Mouse (Mus musculus) testis, adult 2 months (tissue): Measurements from ENCODE around the gene Ccdc141. TPM values are rescaled to one million over a fixed set of nuclear protein-coding genes. Genes with fewer than 3 reads are reported as not detected.
A peak's percentile ranks its signal among the peaks of the same experiment; 100 is the strongest.

ENCODE experiments used
- H3K27ac ChIP-seq: fragments of 200-500 bp; 2 replicates; pipeline ENCODE4 v1.5.1; 2012; ENCODE audit warnings: low read depth, low read length; ENCODE audit not compliant: control insufficient read depth, insufficient read depth
- H3K27me3 ChIP-seq: fragments of 200-500 bp; 2 replicates; pipeline ENCODE4 v1.6.1; 2012; ENCODE audit warnings: mild to moderate bottlenecking, low read length, moderate library complexity; ENCODE audit not compliant: control insufficient read depth, insufficient read depth
- H3K36me3 ChIP-seq: fragments of 200-500 bp; 2 replicates; pipeline ENCODE4 v1.6.1; 2012; ENCODE audit warnings: mild to moderate bottlenecking, low read length; ENCODE audit not compliant: control insufficient read depth, insufficient read depth
- H3K4me1 ChIP-seq: fragments of 200-500 bp; 2 replicates; pipeline ENCODE4 v1.6.1; 2012; ENCODE audit warnings: low read length; ENCODE audit not compliant: control insufficient read depth, insufficient read depth
- H3K4me3 ChIP-seq: fragments of 200-500 bp; 2 replicates; pipeline ENCODE4 v1.5.1; 2012; ENCODE audit warnings: low read depth, mild to moderate bottlenecking, low read length, moderate library complexity, mixed read lengths; ENCODE audit not compliant: control insufficient read depth
- CTCF ChIP-seq: fragments of 200-500 bp; IDR thresholded peaks from 2 replicates; pipeline ENCODE4 v1.5.1; 2012; ENCODE audit warnings: low read depth, mild to moderate bottlenecking, inconsistent platforms, low read length, moderate library complexity; ENCODE audit not compliant: control insufficient read depth, insufficient read depth, insufficient replicate concordance
- POLR2A ChIP-seq: fragments of 200-500 bp; IDR thresholded peaks from 2 replicates; pipeline ENCODE4 v1.6.1; 2012; ENCODE audit warnings: low read depth, mild to moderate bottlenecking, inconsistent platforms, low read length, moderate library complexity; ENCODE audit not compliant: control insufficient read depth
- polyA plus RNA-seq: library from polyadenylated mRNA; depleted of rRNA; stranded (reverse); fragments of >200 nt; gene quantifications from 2 replicates; pipeline ENCODE4 v1.2.3, GENCODE M21; 2012

Ccdc141 gene
- polyA plus RNA-seq, 1 experiment, result 1.2 TPM

DNA sequence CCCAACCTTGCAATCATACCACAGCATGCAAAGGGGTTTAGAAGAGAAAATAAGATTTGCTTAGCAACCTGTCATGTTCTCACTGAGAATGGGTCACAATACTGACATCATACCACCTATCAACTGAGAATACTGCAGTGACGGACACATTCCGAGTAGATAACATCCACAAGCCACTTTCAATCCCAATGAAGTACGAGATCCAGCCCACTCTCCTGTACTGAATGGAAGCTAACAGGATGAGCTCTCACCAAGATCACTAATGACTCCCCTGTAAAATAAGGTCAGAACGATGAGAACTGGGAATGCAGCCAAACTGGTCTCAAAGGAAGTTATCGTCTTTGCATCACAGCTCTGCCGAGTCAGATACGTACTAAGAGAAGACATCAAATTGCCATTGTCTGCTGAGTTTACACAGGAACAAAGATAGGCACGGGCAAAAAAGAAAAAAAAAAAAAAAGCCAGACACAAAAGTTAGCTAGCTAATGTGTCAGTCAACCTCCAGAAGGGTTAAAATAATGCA is 13.7 kb upstream of the Ccdc141 start:
- Histone ChIP-seq H3K4me1 (no peaks in the 10 kb centered on the region), H3K4me3 (no peak overlapping the region), H3K27ac (no peak overlapping the region), H3K27me3 (no peaks in the 10 kb centered on the region), H3K36me3 (no peaks in the 10 kb centered on the region; the same call in 1 of the 2 replicates)
- no peak for TF ChIP-seq POLR2A
- no peak for TF ChIP-seq CTCF

DNA sequence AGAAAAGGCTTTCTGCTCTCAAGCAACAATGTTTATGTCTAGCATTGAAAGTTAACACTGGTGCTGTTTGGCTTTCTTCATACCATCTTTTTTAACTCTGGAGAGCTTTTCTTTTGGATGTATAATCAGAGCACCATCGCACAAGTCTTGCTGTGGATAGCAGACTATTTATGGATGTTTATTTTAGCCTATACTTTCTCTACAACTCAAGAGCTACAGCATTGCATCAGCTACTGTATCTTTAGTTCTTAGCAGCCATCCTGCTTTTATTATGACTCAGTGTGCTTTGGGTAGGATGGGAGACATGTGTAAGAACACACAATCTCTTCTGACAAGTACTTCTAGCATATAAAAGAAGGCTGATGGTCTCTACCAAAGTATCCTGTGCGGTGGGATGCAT is 13.2 kb upstream of the Ccdc141 start:
- no peaks in the 10 kb centered on the region; the same call in 1 of the 2 replicates for H3K36me3 ChIP-seq
- TF ChIP-seq CTCF (no peak), POLR2A (no peak)
- H3K4me1 ChIP-seq, result no peaks in the 10 kb centered on the region
- no peaks in the 10 kb centered on the region for H3K27me3 ChIP-seq
- no peak overlapping the region for H3K4me3 ChIP-seq
- no peak overlapping the region for H3K27ac ChIP-seq

- H3K27me3 ChIP-seq, result no peaks in the 10 kb centered on the region
- H3K27ac ChIP-seq, result peak overlapping the region; percentile 61
- H3K36me3 ChIP-seq, result no peaks in the 10 kb centered on the region; the same call in 1 of the 2 replicates
- TF ChIP-seq POLR2A (no peak), CTCF (no peak)
- no peaks in the 10 kb centered on the region for H3K4me1 ChIP-seq
- H3K4me3 ChIP-seq, result no peak overlapping the region
Observed at GRCm38 (mm10) chr2:77182996-77183380, 12.6 kb upstream of the Ccdc141 start.

- TF ChIP-seq POLR2A (no peak), CTCF (no peak)
- Histone ChIP-seq H3K27ac (peak overlapping the region; percentile 66), H3K4me3 (no peak overlapping the region), H3K36me3 (no peaks in the 10 kb centered on the region), H3K27me3 (no peaks in the 10 kb centered on the region), H3K4me1 (no peaks in the 10 kb centered on the region)
Observed at GRCm38 (mm10) chr2:77182271-77182995, 12.0 kb upstream of the Ccdc141 start.

DNA sequence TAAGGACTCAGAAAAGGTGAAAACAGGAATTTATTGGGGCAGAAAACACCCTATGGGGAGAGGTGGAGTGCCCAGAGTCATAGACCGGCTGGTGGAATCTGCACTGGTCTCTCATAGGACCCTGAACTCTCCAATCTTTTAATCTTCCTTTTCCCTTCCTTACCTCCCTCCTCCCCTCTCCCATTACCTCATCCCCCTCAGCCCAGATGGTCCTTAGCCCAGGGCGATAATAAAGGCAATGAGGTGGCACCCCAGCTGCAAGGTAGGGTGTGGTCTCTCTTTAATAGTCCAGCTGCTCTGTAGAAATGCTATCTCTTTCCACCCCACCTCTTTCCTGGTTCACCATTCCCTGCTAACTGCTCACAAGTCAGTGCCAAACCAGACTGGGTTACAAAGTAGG is 7.0 kb upstream of the Ccdc141 start:
- no peak for TF ChIP-seq CTCF
- TF ChIP-seq POLR2A, result no peak
- no peak overlapping the region for H3K27ac ChIP-seq
- no peaks in the 10 kb centered on the region for H3K36me3 ChIP-seq
- H3K4me1 ChIP-seq, result peaks cover 4% of the 10 kb centered on the region; the same call in 1 of the 2 replicates
- H3K27me3 ChIP-seq, result no peaks in the 10 kb centered on the region
- H3K4me3 ChIP-seq, result no peak overlapping the region

DNA sequence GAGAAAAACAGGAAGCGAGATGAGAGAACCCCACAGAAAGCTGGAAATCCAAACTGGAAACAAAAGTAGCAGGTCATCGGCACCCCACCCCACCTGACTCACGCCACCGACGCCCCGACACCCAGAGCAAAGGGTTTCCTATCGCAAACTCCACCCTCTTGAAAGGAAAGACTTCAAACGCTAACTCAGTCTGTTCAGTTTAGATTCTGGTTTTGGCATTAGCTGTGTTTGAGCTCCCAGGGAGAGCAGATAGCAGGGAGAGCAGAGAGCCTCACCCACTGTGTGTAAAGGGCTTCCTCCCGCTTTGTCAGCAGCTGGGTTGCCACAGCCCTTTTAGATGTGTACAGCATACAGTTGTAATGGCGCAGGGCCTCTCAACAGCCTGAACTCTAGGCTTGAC is 6.0 kb upstream of the Ccdc141 start:
- peak overlapping the region; percentile 68 for H3K27ac ChIP-seq

GRCm38 (mm10) chr2:77175411-77175810 is 5.0 kb upstream of the Ccdc141 start:
- no peaks in the 10 kb centered on the region for H3K36me3 ChIP-seq
- no peak overlapping the region for H3K4me3 ChIP-seq
- H3K27ac ChIP-seq, result no peak overlapping the region
- H3K27me3 ChIP-seq, result no peaks in the 10 kb centered on the region
- TF ChIP-seq CTCF, result no peak
- no peak for TF ChIP-seq POLR2A
- peaks cover 7% of the 10 kb centered on the region for H3K4me1 ChIP-seq

More for the DNA sequence above, 6.0 kb upstream of the Ccdc141 start:
- no peak for TF ChIP-seq POLR2A
- TF ChIP-seq CTCF, result no peak
- H3K4me1 ChIP-seq, result peaks cover 7% of the 10 kb centered on the region; the same call in 1 of the 2 replicates
- H3K36me3 ChIP-seq, result no peaks in the 10 kb centered on the region
- H3K27me3 ChIP-seq, result no peaks in the 10 kb centered on the region
- H3K4me3 ChIP-seq, result no peak overlapping the region
